Mouse (Mus musculus): ENCODE results near the gene Sept10. TPM values are rescaled to one million over a fixed set of nuclear protein-coding genes. Genes with fewer than 3 reads are reported as not detected.

Sept10 gene
- polyA plus RNA-seq (2014; fragmentation: Nextera tagmentation; extraction: Ambion mirVana) = 40.1 and 40.5 TPM in 2 replicates

DNA sequence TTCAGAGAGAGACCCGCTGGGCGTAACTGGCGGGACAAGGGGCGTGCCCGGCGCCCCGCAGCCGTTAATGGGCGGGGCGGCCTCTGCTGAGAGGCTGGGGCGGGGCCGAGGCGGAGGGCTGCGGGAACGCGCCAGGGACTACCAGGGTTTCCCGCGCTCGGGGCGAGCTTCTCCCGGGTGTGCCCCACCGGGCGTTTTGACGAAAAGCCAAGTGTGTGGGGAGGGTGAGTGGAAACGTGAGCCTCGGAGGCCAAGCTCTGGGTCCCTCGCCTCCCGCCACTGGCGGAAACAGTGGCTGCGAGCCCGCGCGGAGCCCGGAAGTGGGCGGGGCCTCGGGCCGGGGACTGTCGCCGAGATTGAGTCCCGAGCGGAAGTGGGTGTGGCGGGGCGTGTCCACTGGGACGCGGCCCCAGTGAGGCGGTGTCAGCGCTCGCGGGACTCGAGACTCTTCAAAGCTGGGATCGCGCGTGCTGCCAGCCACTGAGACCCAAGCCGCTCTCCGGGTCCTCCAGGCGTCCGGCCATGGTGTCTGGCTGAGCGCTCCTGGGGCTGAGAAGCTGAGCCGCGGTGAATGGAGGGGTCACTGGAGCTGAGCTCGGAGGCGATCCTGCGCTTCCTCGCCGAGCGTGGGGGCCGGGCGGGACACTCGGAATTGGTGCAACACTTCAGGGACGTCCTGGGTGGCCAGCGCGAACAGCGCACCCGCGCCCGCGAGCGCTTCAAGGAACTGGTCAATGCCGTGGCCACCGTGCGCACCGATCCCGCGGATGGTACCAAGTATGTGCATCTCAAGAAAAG is at the start of gene Sept10, which contains the start of gene Sowahc:
Gene Sept10 (minus strand): TSS at position 375 of the 798 bp plus-strand sequence.
Gene Sowahc (plus strand): TSS at position 481 of the 798 bp plus-strand sequence.
- Histone ChIP-seq H3K9me3 (ENCODE audit: control insufficient read depth, low read length) (no peaks in the 10 kb centered on the region), H3K9ac (ENCODE audit: low read length) (peak within 1 kb of the TSS; percentile 93), H3K36me3 (ENCODE audit: control insufficient read depth, insufficient read depth, low read length) (no peaks in the 10 kb centered on the region), H3K27ac (replicated peaks in 1 of 2; ENCODE audit: control insufficient read depth in 1 of 2, insufficient read depth in 1 of 2, low read depth in 2 of 2, low read length in 2 of 2) (peak within 1 kb of the TSS; percentile 84 to 92), H3K4me1 (ENCODE audit: control insufficient read depth in 2 of 2, insufficient read depth in 2 of 2, low read length in 2 of 2) (peaks cover 8 to 18% of the 10 kb centered on the region in 2 experiments; a peak in 2 of 4 replicates), H3K4me2 (ENCODE audit: low read length) (peak within 1 kb of the TSS; percentile 98), H3K4me3 (ENCODE audit: control insufficient read depth in 1 of 2, insufficient read depth in 1 of 2, low read depth in 1 of 2, low read length in 2 of 2) (peak within 1 kb of the TSS; percentile 83 to 84), H3K27me3 (ENCODE audit: control insufficient read depth, insufficient read depth, low read length) (no peaks in the 10 kb centered on the region)
- WGBS = under 1% methylated on average over 82 of the region's 84 CpGs
- ATAC-seq (ENCODE audit: insufficient number of reproducible peaks, insufficient read depth, low FRiP score, low read depth) = peak; percentile 98

DNA sequence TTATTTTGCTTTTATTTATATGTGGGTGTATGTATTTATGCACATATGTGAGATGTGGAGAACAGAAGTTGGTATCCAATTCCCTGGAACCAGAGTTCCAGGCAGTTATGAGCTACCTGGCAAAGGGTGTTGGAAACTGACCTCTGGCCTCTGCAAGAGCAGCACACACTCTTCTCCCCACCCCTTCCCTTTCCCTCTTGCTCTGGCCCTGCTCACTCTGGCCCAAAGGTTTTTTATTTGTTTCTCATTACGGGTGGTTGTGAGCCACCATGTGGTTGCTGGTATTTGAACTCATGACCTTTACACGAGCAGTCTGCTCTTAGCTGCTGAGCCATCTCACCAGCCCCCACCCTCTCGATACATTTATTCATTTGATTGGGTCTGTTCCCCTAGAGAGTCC is 47.1 kb upstream of the Sept10 start:
- no peak overlapping the region for H3K4me2 ChIP-seq (ENCODE audit: low read length)
- no peak overlapping the region for H3K9ac ChIP-seq (ENCODE audit: low read length)
- no peak for ATAC-seq (ENCODE audit: insufficient number of reproducible peaks, insufficient read depth, low FRiP score, low read depth)
- no peaks in the 10 kb centered on the region for H3K27me3 ChIP-seq (ENCODE audit: control insufficient read depth, insufficient read depth, low read length)
- no peak overlapping the region for H3K4me3 ChIP-seq (ENCODE audit: control insufficient read depth in 1 of 2, insufficient read depth in 1 of 2, low read depth in 1 of 2, low read length in 2 of 2)
- H3K36me3 ChIP-seq (ENCODE audit: control insufficient read depth, insufficient read depth, low read length) = no peaks in the 10 kb centered on the region
- no peaks in the 10 kb centered on the region for H3K9me3 ChIP-seq (ENCODE audit: control insufficient read depth, low read length)
- peaks cover 3 to 8% of the 10 kb centered on the region in 2 experiments; a peak in 3 of 4 replicates for H3K4me1 ChIP-seq (ENCODE audit: control insufficient read depth in 2 of 2, insufficient read depth in 2 of 2, low read length in 2 of 2)
- WGBS = 63% methylated on average over 3 of the region's 3 CpGs
- H3K27ac ChIP-seq (replicated peaks in 1 of 2; ENCODE audit: control insufficient read depth in 1 of 2, insufficient read depth in 1 of 2, low read depth in 2 of 2, low read length in 2 of 2) = no peak overlapping the region

DNA sequence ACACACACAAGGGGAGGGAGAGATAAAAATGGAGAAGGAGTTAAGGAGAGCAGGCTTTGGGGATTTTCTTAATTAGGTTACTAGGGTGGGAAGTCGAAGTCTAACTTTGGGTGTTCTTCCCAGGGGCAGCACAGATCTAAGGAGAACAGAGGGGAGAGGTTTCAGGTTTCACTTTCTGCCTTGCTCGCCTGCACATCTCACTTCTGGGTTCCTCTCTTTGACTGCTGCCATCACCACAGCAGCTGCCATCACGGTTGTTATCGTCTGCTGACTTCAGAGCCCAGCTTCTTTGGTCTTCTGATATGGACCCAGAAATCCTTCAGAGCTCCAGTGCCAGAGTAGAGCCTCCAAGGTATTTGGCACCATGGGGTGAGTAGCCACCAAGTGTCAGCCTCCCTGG is 46.5 kb upstream of the Sept10 start:
- H3K9ac ChIP-seq (ENCODE audit: low read length) = no peak overlapping the region
- no peaks in the 10 kb centered on the region for H3K9me3 ChIP-seq (ENCODE audit: control insufficient read depth, low read length)
- 46% methylated on average over 4 of the region's 4 CpGs for WGBS
- no peaks in the 10 kb centered on the region for H3K27me3 ChIP-seq (ENCODE audit: control insufficient read depth, insufficient read depth, low read length)
- no peak overlapping the region for H3K27ac ChIP-seq (replicated peaks in 1 of 2; ENCODE audit: control insufficient read depth in 1 of 2, insufficient read depth in 1 of 2, low read depth in 2 of 2, low read length in 2 of 2)
- H3K4me1 ChIP-seq (ENCODE audit: control insufficient read depth in 2 of 2, insufficient read depth in 2 of 2, low read length in 2 of 2) = peaks cover 3 to 8% of the 10 kb centered on the region in 2 experiments; a peak in 3 of 4 replicates
- no peak overlapping the region for H3K4me3 ChIP-seq (ENCODE audit: control insufficient read depth in 1 of 2, insufficient read depth in 1 of 2, low read depth in 1 of 2, low read length in 2 of 2)
- H3K4me2 ChIP-seq (ENCODE audit: low read length) = no peak overlapping the region
- no peak for ATAC-seq (ENCODE audit: insufficient number of reproducible peaks, insufficient read depth, low FRiP score, low read depth)
- H3K36me3 ChIP-seq (ENCODE audit: control insufficient read depth, insufficient read depth, low read length) = no peaks in the 10 kb centered on the region

DNA sequence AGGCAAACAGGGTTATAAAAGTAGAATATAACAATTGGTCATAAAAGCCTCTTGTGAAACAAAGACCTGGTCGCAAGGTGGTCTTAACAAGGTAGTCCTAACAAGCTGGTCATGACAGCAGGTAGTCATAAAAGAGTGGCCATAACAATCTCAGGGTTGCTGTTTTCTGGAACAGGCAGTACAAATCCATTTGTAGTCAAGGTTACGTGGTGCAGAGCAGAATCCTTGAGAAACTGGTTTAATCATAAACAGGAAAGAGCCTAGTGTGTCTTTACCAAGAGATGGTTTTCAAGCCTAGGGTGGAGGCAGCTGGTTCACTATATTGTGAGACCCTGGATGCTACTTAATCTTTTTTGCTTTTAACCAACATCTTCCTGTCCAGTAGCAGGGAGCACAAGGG is 45.6 kb upstream of the Sept10 start:
- H3K27me3 ChIP-seq (ENCODE audit: control insufficient read depth, insufficient read depth, low read length) = no peaks in the 10 kb centered on the region
- H3K4me1 ChIP-seq (ENCODE audit: control insufficient read depth in 2 of 2, insufficient read depth in 2 of 2, low read length in 2 of 2) = peaks cover 4 to 8% of the 10 kb centered on the region in 2 experiments; a peak in 3 of 4 replicates
- WGBS = 91% methylated on average over 2 of the region's 2 CpGs
- no peaks in the 10 kb centered on the region for H3K36me3 ChIP-seq (ENCODE audit: control insufficient read depth, insufficient read depth, low read length)
- H3K4me2 ChIP-seq (ENCODE audit: low read length) = no peak overlapping the region
- no peaks in the 10 kb centered on the region for H3K9me3 ChIP-seq (ENCODE audit: control insufficient read depth, low read length)
- H3K9ac ChIP-seq (ENCODE audit: low read length) = no peak overlapping the region
- no peak overlapping the region for H3K4me3 ChIP-seq (ENCODE audit: control insufficient read depth in 1 of 2, insufficient read depth in 1 of 2, low read depth in 1 of 2, low read length in 2 of 2)
- ATAC-seq (ENCODE audit: insufficient number of reproducible peaks, insufficient read depth, low FRiP score, low read depth) = no peak
- H3K27ac ChIP-seq (replicated peaks in 1 of 2; ENCODE audit: control insufficient read depth in 1 of 2, insufficient read depth in 1 of 2, low read depth in 2 of 2, low read length in 2 of 2) = no peak overlapping the region

DNA sequence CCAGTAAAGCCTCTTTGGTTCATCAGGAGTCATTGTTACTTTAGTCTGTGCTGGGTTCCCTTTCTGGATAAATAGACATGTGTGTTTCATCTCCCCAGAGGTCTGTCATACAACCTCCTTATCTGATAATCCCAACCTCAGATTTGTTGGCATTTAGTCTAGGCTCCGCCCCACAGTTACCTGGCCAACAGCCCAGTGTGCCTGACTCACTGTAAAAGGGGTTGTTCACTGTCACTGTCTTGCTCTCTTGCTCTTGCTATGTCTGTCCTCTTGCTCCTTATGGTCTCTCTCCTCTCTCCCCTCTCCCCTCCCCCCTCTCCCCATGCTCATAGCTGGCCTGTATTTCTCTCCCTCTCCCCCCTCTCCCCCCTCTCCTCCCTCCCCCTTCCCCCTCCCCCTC is 44.5 kb upstream of the Sept10 start:
- no peaks in the 10 kb centered on the region for H3K36me3 ChIP-seq (ENCODE audit: control insufficient read depth, insufficient read depth, low read length)
- no peaks in the 10 kb centered on the region for H3K9me3 ChIP-seq (ENCODE audit: control insufficient read depth, low read length)
- peaks cover 5 to 14% of the 10 kb centered on the region in 2 experiments; a peak in 3 of 4 replicates for H3K4me1 ChIP-seq (ENCODE audit: control insufficient read depth in 2 of 2, insufficient read depth in 2 of 2, low read length in 2 of 2)
- no peak for ATAC-seq (ENCODE audit: insufficient number of reproducible peaks, insufficient read depth, low FRiP score, low read depth)
- H3K9ac ChIP-seq (ENCODE audit: low read length) = no peak overlapping the region
- 85% methylated on average over 1 of the region's 1 CpGs for WGBS
- H3K27me3 ChIP-seq (ENCODE audit: control insufficient read depth, insufficient read depth, low read length) = no peaks in the 10 kb centered on the region
- peak overlapping the region in 1 of 2 experiments; percentile 12; a peak in 1 of 4 replicates for H3K27ac ChIP-seq (replicated peaks in 1 of 2; ENCODE audit: control insufficient read depth in 1 of 2, insufficient read depth in 1 of 2, low read depth in 2 of 2, low read length in 2 of 2)
- no peak overlapping the region for H3K4me3 ChIP-seq (ENCODE audit: control insufficient read depth in 1 of 2, insufficient read depth in 1 of 2, low read depth in 1 of 2, low read length in 2 of 2)
- no peak overlapping the region for H3K4me2 ChIP-seq (ENCODE audit: low read length)

DNA sequence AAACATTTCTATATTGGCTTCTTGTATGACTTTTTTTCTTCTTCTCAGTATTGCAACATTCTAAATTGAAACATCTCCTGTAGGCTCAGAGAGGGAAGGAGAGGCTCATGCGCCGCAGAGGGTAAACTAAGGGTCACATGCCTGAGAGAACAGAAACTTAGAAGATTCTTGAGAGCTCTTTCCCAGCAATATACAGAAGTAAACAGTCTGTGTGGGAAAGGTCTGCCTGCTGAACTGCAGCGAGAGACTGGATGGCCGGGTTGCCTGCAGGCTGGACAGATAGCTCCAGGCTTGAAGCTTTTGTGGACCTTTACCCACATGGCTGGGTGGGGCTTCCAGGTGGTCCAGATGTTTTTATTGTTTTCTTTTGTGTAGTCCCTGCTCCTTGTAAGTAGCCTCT is 44.0 kb upstream of the Sept10 start:
- no peak for ATAC-seq (ENCODE audit: insufficient number of reproducible peaks, insufficient read depth, low FRiP score, low read depth)
- Histone ChIP-seq H3K9me3 (ENCODE audit: control insufficient read depth, low read length) (no peaks in the 10 kb centered on the region), H3K4me3 (ENCODE audit: control insufficient read depth in 1 of 2, insufficient read depth in 1 of 2, low read depth in 1 of 2, low read length in 2 of 2) (no peak overlapping the region), H3K4me1 (ENCODE audit: control insufficient read depth in 2 of 2, insufficient read depth in 2 of 2, low read length in 2 of 2) (peaks cover 5 to 14% of the 10 kb centered on the region in 2 experiments; a peak in 3 of 4 replicates), H3K9ac (ENCODE audit: low read length) (no peak overlapping the region), H3K36me3 (ENCODE audit: control insufficient read depth, insufficient read depth, low read length) (no peaks in the 10 kb centered on the region), H3K27me3 (ENCODE audit: control insufficient read depth, insufficient read depth, low read length) (no peaks in the 10 kb centered on the region), H3K4me2 (ENCODE audit: low read length) (no peak overlapping the region), H3K27ac (replicated peaks in 1 of 2; ENCODE audit: control insufficient read depth in 1 of 2, insufficient read depth in 1 of 2, low read depth in 2 of 2, low read length in 2 of 2) (peak overlapping the region in 1 of 2 experiments; percentile 12; a peak in 1 of 4 replicates)
- WGBS = 49% methylated on average over 4 of the region's 4 CpGs

DNA sequence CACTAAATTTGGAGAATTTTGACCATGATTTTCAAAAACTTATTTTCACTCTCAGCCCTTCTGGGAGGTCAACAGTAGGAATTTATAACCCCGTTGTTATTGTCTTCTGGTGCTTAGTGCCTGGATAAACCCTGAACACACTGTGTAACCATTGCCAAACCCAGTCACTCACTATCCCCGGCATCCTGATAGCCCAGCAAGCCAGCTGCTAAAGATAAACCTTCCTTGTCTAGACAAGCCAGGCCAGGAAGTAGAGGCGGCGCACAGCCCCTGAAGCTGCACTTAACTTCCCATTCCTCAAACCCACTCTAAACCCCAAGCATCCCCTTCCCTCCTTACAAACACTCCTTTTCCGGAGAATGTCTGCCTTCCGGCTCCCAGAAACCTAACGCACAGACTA is 43.4 kb upstream of the Sept10 start:
- Histone ChIP-seq H3K4me2 (ENCODE audit: low read length) (no peak overlapping the region), H3K9ac (ENCODE audit: low read length) (no peak overlapping the region), H3K4me3 (ENCODE audit: control insufficient read depth in 1 of 2, insufficient read depth in 1 of 2, low read depth in 1 of 2, low read length in 2 of 2) (no peak overlapping the region), H3K27ac (replicated peaks in 1 of 2; ENCODE audit: control insufficient read depth in 1 of 2, insufficient read depth in 1 of 2, low read depth in 2 of 2, low read length in 2 of 2) (no peak overlapping the region), H3K4me1 (ENCODE audit: control insufficient read depth in 2 of 2, insufficient read depth in 2 of 2, low read length in 2 of 2) (peaks cover 5 to 14% of the 10 kb centered on the region in 2 experiments; a peak in 3 of 4 replicates), H3K36me3 (ENCODE audit: control insufficient read depth, insufficient read depth, low read length) (no peaks in the 10 kb centered on the region), H3K27me3 (ENCODE audit: control insufficient read depth, insufficient read depth, low read length) (no peaks in the 10 kb centered on the region), H3K9me3 (ENCODE audit: control insufficient read depth, low read length) (no peaks in the 10 kb centered on the region)
- WGBS = 26% methylated on average over 7 of the region's 7 CpGs
- no peak for ATAC-seq (ENCODE audit: insufficient number of reproducible peaks, insufficient read depth, low FRiP score, low read depth)
